Mouse (Mus musculus): ENCODE data around the gene Chm. TPM values are rescaled to one million over a fixed set of nuclear protein-coding genes. Genes with fewer than 3 reads are reported as not detected.
"Not testable (repeated sequence)": the region's sequence is repeated elsewhere in the genome, so short reads cannot be mapped to it uniquely, and the experiment has no call there.

Chm gene
- total RNA-seq (2022): 10 to 100 TPM; 10.4 to 13.0 (median 11.3) TPM

- peak; percentile 69 for DNase-seq (ENCODE audit: low spot score)
These were observed at the start of gene Chm for GRCm38 (mm10) chrX:113185230-113185985. Gene Chm (minus strand): TSS chrX:113185517.

GRCm38 (mm10) chrX:113193901-113194300 is 8.6 kb upstream of the Chm start:
- DNase-seq (ENCODE audit: low spot score): no peak

GRCm38 (mm10) chrX:113184569-113185229 is 618 bp downstream of the Chm start:
- no peak for DNase-seq (ENCODE audit: low spot score)

GRCm38 (mm10) chrX:113180856-113181255 is 4.5 kb downstream of the Chm start:
- DNase-seq (ENCODE audit: low spot score): not testable (repeated sequence)

- no peak for DNase-seq (ENCODE audit: low spot score)
These were observed 12.6 kb downstream of the Chm start for GRCm38 (mm10) chrX:113172766-113173165.

GRCm38 (mm10) chrX:113172271-113172670 is 13.0 kb downstream of the Chm start:
- no peak for DNase-seq (ENCODE audit: low spot score)

- DNase-seq (ENCODE audit: low spot score): no peak
These were observed 25.0 kb downstream of the Chm start for GRCm38 (mm10) chrX:113160268-113160860.

- no peak for DNase-seq (ENCODE audit: low spot score)
These were observed 101.1 kb downstream of the Chm start for GRCm38 (mm10) chrX:113084171-113084570.

- no peak for DNase-seq (ENCODE audit: low spot score)
These were observed 109.3 kb downstream of the Chm start for GRCm38 (mm10) chrX:113076053-113076452.

- no peak for DNase-seq (ENCODE audit: low spot score)
These were observed 110.5 kb downstream of the Chm start for GRCm38 (mm10) chrX:113074823-113075222.

GRCm38 (mm10) chrX:113003621-113004020 is 181.7 kb downstream of the Chm start:
- DNase-seq (ENCODE audit: low spot score): no peak

GRCm38 (mm10) chrX:113002192-113002591 is 183.1 kb downstream of the Chm start:
- no peak for DNase-seq (ENCODE audit: low spot score)

Small RNAs within 50 kb of the gene (microRNA-seq; reads per million reads assigned to microRNA genes)
- gene Mir361: 1,690 reads per million, percentile 85 among the genes with 10 or more reads in this experiment

Other genes with a start within 250 kb of the Chm start
- not detected for gene Dach2, start 112.0 kb upstream of the Chm start, total RNA-seq (2022)